Mouse (Mus musculus): ENCODE results near the gene Stx2. TPM values are rescaled to one million over a fixed set of nuclear protein-coding genes. Genes with fewer than 3 reads are reported as not detected.
A peak's percentile ranks its signal among the peaks of the same experiment; 100 is the strongest.

The Stx2 gene
- total RNA-seq, 2 experiments from 2014 or later = 6.3 to 7.8 TPM

DNA sequence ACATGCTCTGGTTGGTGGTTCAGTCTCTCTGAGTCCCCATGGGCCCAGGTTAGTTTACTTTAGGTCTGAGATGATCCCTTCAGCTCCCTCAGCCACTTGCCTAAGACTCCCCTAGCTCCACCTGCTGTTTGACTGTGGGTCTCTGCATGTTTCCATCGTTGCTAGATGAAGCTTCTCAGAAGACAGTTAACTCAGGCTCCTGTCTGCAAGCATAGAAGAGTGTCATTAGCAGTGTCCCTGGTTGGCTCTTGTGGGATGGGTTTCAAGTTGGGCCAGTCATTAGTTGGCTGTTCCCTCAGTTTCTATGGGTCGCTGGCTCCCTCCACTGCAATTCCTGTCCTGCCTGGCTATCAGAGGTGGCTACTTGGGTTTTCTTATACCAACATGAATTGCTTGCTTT lies 16.7 kb upstream of the Stx2 start:
- intact Hi-C loops (cut with DNase I) = no loop called here
- Histone ChIP-seq H3K27ac (no peak overlapping the region), H3K4me3 (no peak overlapping the region)
- no peak for DNase-seq
- TF ChIP-seq CTCF (IDR thresholded peaks at IDR 0.05) = no peak

DNA sequence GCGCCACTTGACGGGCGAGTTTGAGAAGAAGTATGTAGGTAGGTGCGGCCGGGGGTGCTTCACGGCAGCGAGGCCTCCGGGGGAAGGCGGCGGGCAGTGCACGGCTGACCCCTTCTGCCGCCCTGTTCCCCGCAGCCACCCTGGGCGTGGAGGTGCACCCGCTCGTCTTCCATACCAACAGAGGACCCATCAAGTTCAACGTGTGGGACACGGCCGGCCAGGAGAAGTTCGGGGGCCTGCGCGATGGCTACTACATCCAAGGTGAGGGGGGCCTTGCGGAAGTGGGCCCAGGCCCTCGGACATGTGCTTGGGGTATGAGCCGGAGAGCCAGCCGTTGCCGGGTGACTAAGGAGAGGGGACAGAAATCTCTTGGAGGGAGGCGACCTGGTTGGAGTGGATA lies 12.4 kb upstream of the Stx2 start:
- no peak for TF ChIP-seq CTCF (IDR thresholded peaks at IDR 0.05)
- DNase-seq = no peak
- intact Hi-C loops (cut with DNase I) = no loop called here
- peak overlapping the region; percentile 89 for H3K4me3 ChIP-seq
- peak overlapping the region; percentile 96 for H3K27ac ChIP-seq

DNA sequence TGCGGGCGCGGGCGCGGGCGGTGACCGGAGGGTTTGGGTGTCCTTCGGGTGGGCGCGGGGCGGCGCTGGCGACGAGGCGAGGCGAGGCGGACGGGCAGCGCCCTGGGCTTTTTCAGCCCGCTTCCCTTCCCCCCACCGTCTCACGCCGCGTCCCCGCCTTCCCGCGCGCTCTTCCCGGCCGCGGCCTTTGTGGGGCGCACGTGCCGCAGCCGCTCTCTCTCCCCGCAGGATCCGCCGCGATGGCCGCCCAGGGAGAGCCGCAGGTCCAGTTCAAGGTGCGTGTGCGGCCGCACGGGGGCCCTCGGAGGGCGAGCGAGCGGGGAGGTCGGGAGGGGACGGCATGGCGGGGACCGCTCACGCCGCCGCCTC lies 11.9 kb upstream of the Stx2 start:
- H3K4me3 ChIP-seq = peak overlapping the region; percentile 89
- peak overlapping the region; percentile 96 for H3K27ac ChIP-seq
- TF ChIP-seq CTCF (IDR thresholded peaks at IDR 0.05) = peak; percentile 8; the same call in 1 of the 2 replicates
- no peak for DNase-seq
- intact Hi-C loops (cut with DNase I) = no loop called here

DNA sequence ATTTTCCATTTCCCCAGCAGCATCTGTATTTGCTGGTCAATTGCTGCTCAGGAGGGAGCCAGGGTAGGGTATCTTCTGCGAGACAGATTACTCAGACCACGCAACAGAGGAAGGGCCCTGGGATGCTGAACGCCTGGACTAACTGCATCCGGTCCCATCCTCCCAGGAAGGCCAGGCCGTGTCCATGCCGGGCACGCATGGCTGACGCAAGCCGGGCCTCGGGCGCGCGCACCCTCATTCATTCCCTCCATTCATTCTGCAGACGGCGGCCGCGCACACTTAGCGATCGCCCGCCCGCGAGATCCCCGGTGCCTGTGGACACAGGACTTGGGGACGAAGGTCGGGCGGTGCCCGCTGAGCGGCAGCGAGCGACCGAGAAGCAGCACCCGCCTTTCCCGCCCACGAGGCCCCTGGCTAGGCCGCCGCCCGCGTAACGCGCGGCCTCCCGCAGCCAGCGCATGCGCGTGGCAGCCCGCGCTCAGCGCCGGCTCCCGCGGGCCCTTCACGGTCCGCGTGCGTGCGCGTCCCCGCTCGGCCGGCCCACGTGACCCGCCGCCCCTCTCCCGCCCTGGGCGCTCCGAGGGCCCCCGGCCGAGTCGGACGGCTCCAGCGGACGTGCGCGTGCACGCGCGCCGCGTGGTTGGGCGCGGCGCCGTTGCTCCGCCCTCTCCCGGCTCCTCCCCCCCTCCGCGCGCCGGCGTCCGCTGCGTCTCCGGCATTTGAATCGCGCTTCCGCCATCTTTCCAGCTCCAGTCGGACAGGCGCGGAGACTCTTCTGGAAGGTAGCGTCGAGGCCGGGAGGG lies 11.3 kb upstream of the Stx2 start, which contains the start of gene Ran:
Ran (plus strand) TSS at position 573 of the 803 bp plus-strand sequence.
- peak; percentile 97 for DNase-seq
- H3K27ac ChIP-seq = peak within 1 kb of the TSS; percentile 96
- no peak for TF ChIP-seq CTCF (IDR thresholded peaks at IDR 0.05)
- intact Hi-C loops (cut with DNase I) = loop anchor here (10.0 kb wide), 1 partner anchor 1405 kb away; no protein-coding TSS in a partner anchor
- H3K4me3 ChIP-seq = peak within 1 kb of the TSS; percentile 89

DNA sequence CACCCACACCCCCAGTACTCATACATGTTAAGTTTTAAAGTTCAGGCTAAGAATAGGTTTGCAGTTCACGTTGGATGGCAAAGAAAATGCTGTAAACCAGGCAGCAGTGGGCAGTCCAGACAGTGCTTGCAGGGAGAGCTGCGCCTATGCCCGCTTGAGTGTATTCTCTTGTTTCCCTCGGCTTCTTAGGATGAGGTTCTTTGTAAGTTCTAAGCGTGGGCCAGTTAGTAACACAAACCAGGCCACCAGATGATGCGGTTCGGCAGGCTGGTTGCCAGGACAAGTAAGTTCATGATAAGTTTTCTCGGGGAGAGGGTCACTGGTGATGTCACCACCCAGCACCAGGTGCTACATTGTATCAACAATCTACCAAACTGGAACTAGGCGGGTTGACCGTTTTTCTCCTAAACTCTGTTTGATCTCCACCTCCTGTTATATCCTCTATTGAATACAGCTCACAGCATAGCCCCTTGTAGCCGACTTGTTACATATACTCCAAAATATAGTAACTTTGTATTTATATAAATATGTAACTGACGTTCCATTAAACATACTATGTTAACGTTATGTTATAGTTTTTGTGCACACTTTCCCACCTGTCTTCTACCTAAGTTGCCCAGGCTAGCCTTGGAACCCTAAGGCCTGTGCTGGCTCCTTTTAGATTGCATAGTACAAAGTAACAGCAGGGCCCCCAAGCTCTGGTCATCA lies 10.6 kb upstream of the Stx2 start:
- TF ChIP-seq CTCF (IDR thresholded peaks at IDR 0.05) = no peak
- intact Hi-C loops (cut with DNase I) = loop anchor here (10.0 kb wide), 1 partner anchor 1404 kb away; no protein-coding TSS in a partner anchor
- Histone ChIP-seq H3K27ac (peak overlapping the region; percentile 88), H3K4me3 (peak overlapping the region; percentile 89)
- DNase-seq = no peak

DNA sequence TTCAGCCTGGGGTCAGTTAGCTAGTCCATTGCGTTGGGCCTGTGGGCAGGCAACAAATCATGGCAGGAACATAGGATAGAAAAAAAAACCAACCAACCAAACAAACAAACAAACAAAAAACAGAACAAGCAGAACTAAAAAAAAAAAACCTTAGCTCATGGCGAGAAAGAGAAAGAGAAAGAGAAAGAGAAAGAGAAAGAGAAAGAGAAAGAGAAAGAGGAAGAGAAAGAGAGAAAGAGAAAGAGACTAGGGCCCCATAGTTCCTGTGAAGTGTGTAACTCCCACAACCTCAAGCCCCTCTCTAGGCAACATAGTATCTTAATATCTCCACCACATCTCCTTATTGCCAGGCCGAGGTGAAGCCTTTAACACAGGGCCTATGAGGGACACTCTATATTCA lies 8.0 kb upstream of the Stx2 start:
- no peak for DNase-seq
- intact Hi-C loops (cut with DNase I) = loop anchor here (10.0 kb wide), 1 partner anchor 1402 kb away; no protein-coding TSS in a partner anchor
- TF ChIP-seq CTCF (IDR thresholded peaks at IDR 0.05) = no peak
- Histone ChIP-seq H3K27ac (no peak overlapping the region), H3K4me3 (no peak overlapping the region)

DNA sequence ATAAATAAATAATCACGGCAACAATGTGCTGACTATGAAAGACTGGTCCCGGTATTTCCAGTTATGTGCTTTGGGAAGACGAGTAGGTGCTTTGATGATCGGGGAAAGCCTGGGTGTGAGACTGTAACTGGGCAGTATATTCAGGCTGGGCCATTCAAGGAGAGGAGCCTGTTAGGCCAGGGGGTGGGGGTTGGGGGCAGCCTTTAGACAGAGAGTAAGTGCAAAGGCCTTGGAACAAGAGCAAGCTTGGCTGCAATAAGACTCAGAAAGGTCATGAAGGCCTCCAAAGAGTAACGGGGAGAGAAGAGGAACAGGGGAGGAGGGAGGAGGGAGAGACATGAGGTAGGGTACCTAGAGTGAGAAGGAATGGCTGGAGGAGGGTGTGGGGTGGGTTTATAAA lies 7.2 kb upstream of the Stx2 start:
- Histone ChIP-seq H3K4me3 (no peak overlapping the region), H3K27ac (no peak overlapping the region)
- no peak for TF ChIP-seq CTCF (IDR thresholded peaks at IDR 0.05)
- DNase-seq = no peak
- intact Hi-C loops (cut with DNase I) = loop anchor here (10.0 kb wide), 1 partner anchor 1401 kb away; no protein-coding TSS in a partner anchor

DNA sequence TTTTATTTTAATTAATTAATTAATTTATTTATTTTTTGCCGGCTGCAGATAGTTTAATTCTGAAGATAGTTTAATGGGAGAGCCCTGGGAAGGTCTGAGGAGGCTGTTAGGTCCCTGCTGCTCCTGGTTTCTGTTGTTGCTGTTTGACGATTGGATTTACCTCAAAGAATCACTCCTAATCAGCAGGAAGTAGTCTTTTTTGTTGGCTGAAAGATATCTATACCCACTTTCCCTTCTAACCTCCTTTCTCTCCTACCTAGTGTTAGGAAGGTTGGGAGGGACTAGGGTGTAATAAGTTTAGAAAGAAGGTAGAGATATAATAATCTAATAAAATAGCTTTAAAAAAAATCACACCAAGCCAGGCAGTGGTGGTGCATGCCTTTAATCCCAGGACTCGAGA lies 6.6 kb upstream of the Stx2 start:
- H3K27ac ChIP-seq = no peak overlapping the region
- H3K4me3 ChIP-seq = no peak overlapping the region
- no peak for TF ChIP-seq CTCF (IDR thresholded peaks at IDR 0.05)
- no peak for DNase-seq
- intact Hi-C loops (cut with DNase I) = loop anchor here (10.0 kb wide), 1 partner anchor 1400 kb away; no protein-coding TSS in a partner anchor

DNA sequence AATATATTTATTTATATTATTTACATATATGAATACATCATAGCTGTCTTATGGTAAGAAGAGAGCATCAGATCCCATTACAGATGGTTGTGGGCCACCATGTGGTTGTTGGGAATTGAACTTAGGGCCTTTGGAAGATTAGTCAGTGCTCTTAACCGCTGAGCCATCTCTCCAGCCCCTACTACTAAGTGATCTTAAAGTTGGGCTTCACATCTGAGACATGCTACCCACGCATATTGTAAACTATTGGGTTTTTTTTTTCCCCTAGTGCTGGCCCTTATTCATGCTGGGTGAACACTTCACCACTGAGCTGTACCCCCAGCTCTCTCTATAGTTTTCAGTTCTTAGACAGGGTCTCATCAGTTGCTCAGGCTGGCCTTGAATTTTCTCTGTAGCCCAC lies 2.6 kb upstream of the Stx2 start:
- Histone ChIP-seq H3K27ac (no peak overlapping the region), H3K4me3 (no peak overlapping the region)
- no peak for TF ChIP-seq CTCF (IDR thresholded peaks at IDR 0.05)
- DNase-seq = no peak
- intact Hi-C loops (cut with DNase I) = loop anchor here (10.0 kb wide), 1 partner anchor 1396 kb away; no protein-coding TSS in a partner anchor

DNA sequence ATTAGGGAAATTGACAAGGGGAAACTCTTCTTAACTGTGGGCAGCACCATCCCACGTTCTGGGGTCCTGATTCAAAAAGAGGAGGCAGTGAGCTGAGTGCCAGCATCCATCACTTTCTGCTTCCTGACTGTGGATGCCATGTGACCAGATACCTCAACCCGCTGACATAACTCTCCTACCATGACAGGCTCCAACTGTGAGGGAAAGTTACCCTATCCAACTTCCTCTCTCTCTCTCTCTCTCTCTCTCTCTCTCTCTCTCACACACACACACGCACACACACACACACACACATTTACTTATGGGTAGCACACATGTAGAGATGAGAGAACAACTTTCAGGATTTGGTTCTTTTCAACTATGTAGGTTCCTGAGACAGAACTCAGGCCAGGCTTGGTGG lies 1.2 kb upstream of the Stx2 start:
- intact Hi-C loops (cut with DNase I) = no loop called here
- no peak overlapping the region for H3K27ac ChIP-seq
- no peak for TF ChIP-seq CTCF (IDR thresholded peaks at IDR 0.05)
- H3K4me3 ChIP-seq = no peak overlapping the region
- no peak for DNase-seq

DNA sequence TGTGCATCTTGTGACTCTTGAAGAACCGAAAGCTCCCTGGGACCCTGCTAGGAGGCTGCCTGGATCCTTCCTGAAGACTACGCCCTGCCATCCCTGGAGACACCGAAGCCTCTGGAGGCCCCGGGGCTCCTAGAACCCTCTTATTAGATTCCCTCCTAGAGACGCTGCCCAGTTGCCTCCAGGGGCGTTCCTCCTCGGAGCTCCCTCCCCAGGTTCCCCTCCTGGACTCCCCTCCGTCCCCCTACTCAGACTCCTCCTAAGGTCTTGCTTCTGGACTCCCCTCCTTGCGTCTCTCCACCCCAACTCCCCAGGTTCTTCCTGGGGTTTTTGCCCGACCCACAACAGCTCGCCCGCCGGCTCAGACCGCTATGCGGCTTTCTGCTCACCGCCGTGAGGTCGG lies 366 bp downstream of the Stx2 start:
- intact Hi-C loops (cut with DNase I) = no loop called here
- DNase-seq = no peak
- TF ChIP-seq CTCF (IDR thresholded peaks at IDR 0.05) = no peak
- H3K4me3 ChIP-seq = peak overlapping the region; percentile 88
- peak overlapping the region; percentile 90 for H3K27ac ChIP-seq

DNA sequence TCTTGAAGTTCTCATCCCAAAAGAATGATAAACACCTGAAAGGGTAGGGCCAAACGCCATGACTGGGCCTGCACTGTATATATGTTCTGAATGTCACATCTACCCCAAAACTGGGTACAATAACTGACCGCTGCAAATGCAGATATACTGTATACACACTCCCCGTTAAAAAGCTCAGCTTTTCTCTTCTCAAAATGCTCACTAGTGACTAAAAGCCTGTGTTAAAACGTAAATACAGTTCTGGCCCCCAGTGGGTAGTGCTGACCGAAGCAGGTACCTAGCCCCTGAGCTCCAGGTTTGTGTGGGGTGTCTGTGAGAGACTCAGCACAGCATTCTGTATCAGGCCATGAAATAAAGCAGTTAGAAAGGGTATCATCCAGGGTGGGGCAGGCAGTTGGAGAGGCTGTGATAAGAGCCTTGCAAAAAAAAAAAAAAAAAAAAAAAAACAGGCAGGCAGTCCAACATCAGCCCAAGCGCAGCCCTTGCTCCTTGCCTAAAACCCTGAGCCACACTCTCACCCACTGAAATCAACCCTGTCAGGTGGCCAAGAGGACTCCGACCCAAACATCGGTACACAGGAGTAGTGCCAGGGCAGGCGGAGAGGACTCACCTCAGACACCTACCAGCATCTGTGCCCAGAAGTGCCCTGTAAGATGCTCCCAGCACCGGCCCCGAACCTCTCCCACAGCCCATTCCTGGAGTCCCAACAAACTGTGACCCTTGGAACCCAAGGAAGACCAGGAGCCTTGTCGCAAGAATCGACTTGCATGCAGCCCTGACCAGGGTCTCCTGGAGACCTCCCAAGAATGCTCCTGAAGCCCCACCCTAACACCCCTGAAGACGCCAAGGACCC lies 1.0 kb downstream of the Stx2 start:
- no peak for TF ChIP-seq CTCF (IDR thresholded peaks at IDR 0.05)
- Histone ChIP-seq H3K4me3 (peak overlapping the region; percentile 88), H3K27ac (peak overlapping the region; percentile 90)
- peak; percentile 32 for DNase-seq
- intact Hi-C loops (cut with DNase I) = no loop called here
